Mouse (Mus musculus) ES-E14 (cell line): Measurements from ENCODE around the gene Ctxn1.

Experiments used
- CHD2 ChIP-seq: IDR thresholded peaks from 2 replicates; pipeline ENCODE4 v1.6.1; 2014; ENCODE audit warnings: mild to moderate bottlenecking, low read depth, low read length, inconsistent platforms
- ZC3H11A ChIP-seq: IDR thresholded peaks from 2 replicates; pipeline ENCODE4 v1.6.1; 2012; ENCODE audit warnings: low read depth, mild to moderate bottlenecking, inconsistent platforms, low read length, borderline replicate concordance
- ZNF384 ChIP-seq: IDR thresholded peaks from 2 replicates; pipeline ENCODE4 v1.6.1; 2012; ENCODE audit warnings: low read depth, low read length, inconsistent platforms

DNA sequence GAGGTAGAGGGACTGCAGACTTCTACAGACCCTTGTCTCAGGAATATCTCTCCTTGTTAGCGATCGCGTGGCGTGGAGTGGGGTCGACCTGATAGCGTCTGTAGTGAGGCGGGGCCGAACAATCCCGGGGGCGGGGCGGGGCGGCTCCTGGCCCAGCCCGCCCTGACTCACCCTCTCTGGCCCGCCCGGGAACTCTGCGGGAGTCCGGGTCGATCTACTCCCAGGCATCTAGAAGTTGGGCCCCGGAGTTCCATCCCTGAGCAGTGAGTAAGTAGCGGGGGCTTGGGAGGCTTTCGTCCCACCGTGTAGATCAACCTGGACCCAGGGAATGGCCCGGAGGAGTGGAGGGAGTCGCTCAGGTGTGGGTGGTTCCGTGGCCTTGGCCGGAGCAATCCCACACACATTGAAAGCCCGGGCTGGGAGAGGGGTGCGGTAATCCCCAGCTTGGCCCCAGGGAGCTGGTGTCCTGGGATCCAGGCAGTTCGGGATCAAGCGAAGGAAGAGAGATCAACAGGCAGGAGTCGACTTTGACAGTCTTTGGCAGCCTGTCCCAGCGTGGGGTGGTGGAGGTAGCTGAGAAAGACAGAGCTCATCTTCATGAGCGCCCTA lies 32.2 kb downstream of the Ctxn1 start, which contains the start of gene Lrrc8e:
- TF ChIP-seq ZC3H11A (no peak), ZNF384 (no peak), CHD2 (no peak)
